Mouse (Mus musculus): ENCODE measurements around the gene Clcn7.
A peak's percentile ranks its signal among the peaks of the same experiment; 100 is the strongest.

Gene Clcn7

DNA sequence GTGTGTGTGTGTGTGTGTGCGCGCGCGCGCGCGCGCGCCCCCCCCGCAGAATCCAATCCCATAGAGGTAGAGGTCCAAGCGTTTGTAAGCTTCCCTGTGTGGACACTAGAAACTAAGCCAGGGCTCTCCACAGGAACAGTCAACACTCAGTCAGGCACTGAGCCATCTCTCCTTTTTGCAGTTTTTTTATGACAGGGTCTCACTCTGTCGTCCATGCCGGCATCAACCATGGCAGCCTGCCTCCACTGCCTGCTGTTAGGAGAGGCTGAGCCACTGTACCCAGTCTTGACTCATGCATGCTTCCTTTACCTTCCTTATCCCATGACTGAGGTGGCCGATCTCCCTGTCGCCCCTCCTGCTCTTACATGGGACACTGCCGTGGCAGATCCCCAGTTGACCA is 25.4 kb upstream of the Clcn7 start:
- Histone ChIP-seq H3K4me3 (replicated peaks; ENCODE audit: low read length) (no peak overlapping the region), H3K27me3 (ENCODE audit: insufficient read depth, low read length) (no peaks in the 10 kb centered on the region), H3K4me1 (replicated peaks; ENCODE audit: low read depth, low read length) (no peaks in the 10 kb centered on the region), H3K36me3 (ENCODE audit: insufficient read depth, low read length) (peaks cover 95% of the 10 kb centered on the region), H3K9me3 (ENCODE audit: low read length) (no peaks in the 10 kb centered on the region)
- TF ChIP-seq POU5F1 (IDR thresholded peaks at IDR 0.05; ENCODE audit: borderline replicate concordance, low read length) = no peak
- no peak for TF ChIP-seq NANOG (IDR thresholded peaks at IDR 0.05; ENCODE audit: borderline replicate concordance, low read length)
- no peak for TF ChIP-seq CTCF (conservative IDR thresholded peaks at IDR 0.05; ENCODE audit: low read length)

DNA sequence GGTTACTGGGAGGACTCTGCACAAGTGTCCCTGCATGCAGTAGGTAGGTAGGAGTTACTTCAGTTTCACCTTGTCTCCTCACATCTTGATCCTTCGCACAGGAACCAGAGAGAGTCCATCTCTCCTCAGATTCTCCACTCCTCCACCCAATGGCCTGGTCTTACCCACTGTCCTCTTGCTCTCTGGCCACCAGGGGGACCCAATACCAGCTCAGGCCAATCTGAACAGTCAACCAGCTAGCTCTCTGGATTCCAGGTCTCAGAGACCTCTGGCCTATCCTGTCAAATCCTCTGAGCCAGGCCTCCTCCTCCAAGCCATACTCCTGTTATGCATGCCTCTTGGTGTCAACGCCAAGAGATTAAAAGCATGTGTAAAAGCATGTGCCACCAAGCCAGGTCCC is 23.6 kb upstream of the Clcn7 start:
- H3K4me1 ChIP-seq (replicated peaks; ENCODE audit: low read depth, low read length) = peaks cover under 1% of the 10 kb centered on the region
- no peak overlapping the region for H3K4me3 ChIP-seq (replicated peaks; ENCODE audit: low read length)
- TF ChIP-seq NANOG (IDR thresholded peaks at IDR 0.05; ENCODE audit: borderline replicate concordance, low read length) (no peak), CTCF (conservative IDR thresholded peaks at IDR 0.05; ENCODE audit: low read length) (peak; percentile 29)
- no peaks in the 10 kb centered on the region for H3K9me3 ChIP-seq (ENCODE audit: low read length)
- no peaks in the 10 kb centered on the region for H3K27me3 ChIP-seq (ENCODE audit: insufficient read depth, low read length)
- H3K36me3 ChIP-seq (ENCODE audit: insufficient read depth, low read length) = peaks cover 95% of the 10 kb centered on the region

DNA sequence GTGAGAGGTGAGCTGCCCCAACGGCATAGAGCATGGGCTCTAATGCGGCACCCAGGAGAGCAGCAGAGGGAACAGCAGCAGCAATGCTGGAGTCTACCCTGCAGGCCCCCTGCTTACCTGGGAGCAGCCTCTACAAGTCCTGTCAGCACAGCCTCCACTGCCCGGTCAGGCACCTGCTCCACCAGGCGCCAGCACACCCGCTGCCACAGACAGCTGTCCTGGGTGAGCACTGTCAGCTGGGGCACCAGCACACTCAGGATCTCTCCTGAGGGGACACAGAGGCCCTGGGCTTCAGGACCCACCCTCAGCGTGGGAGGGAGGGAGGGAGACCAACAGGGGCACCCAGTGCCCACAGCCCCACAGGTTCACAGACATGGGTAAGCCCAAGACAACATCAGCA is 22.6 kb upstream of the Clcn7 start:
- Histone ChIP-seq H3K36me3 (ENCODE audit: insufficient read depth, low read length) (peaks cover 89% of the 10 kb centered on the region), H3K4me3 (replicated peaks; ENCODE audit: low read length) (no peak overlapping the region), H3K9me3 (ENCODE audit: low read length) (no peaks in the 10 kb centered on the region), H3K27me3 (ENCODE audit: insufficient read depth, low read length) (no peaks in the 10 kb centered on the region), H3K4me1 (replicated peaks; ENCODE audit: low read depth, low read length) (peaks cover 11% of the 10 kb centered on the region)
- TF ChIP-seq CTCF (conservative IDR thresholded peaks at IDR 0.05; ENCODE audit: low read length) = no peak
- TF ChIP-seq NANOG (IDR thresholded peaks at IDR 0.05; ENCODE audit: borderline replicate concordance, low read length) = no peak
- TF ChIP-seq POU5F1 (IDR thresholded peaks at IDR 0.05; ENCODE audit: borderline replicate concordance, low read length) = no peak

DNA sequence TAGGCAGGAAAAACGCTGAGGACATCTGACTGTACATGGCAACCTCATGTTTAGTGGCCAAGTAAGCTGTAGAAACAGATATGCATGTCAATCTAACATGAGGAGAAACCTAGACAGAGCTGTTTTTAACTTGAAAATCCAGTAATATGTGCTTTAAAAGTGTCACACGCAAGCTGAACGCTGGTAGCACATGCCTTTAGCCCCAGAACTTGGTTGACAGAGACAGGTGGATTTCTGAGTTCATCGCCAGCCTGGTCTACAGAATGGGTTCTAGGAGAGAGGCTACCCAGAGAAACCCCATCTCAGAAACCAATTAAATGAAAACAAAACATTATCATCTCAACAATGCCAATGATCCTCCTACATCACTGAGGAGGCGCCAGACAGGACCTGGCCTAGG is 22.0 kb upstream of the Clcn7 start:
- H3K9me3 ChIP-seq (ENCODE audit: low read length) = no peaks in the 10 kb centered on the region
- H3K27me3 ChIP-seq (ENCODE audit: insufficient read depth, low read length) = no peaks in the 10 kb centered on the region
- H3K4me1 ChIP-seq (replicated peaks; ENCODE audit: low read depth, low read length) = peaks cover 14% of the 10 kb centered on the region
- no peak for TF ChIP-seq POU5F1 (IDR thresholded peaks at IDR 0.05; ENCODE audit: borderline replicate concordance, low read length)
- no peak for TF ChIP-seq NANOG (IDR thresholded peaks at IDR 0.05; ENCODE audit: borderline replicate concordance, low read length)
- TF ChIP-seq CTCF (conservative IDR thresholded peaks at IDR 0.05; ENCODE audit: low read length) = no peak
- H3K36me3 ChIP-seq (ENCODE audit: insufficient read depth, low read length) = peaks cover 82% of the 10 kb centered on the region
- no peak overlapping the region for H3K4me3 ChIP-seq (replicated peaks; ENCODE audit: low read length)

DNA sequence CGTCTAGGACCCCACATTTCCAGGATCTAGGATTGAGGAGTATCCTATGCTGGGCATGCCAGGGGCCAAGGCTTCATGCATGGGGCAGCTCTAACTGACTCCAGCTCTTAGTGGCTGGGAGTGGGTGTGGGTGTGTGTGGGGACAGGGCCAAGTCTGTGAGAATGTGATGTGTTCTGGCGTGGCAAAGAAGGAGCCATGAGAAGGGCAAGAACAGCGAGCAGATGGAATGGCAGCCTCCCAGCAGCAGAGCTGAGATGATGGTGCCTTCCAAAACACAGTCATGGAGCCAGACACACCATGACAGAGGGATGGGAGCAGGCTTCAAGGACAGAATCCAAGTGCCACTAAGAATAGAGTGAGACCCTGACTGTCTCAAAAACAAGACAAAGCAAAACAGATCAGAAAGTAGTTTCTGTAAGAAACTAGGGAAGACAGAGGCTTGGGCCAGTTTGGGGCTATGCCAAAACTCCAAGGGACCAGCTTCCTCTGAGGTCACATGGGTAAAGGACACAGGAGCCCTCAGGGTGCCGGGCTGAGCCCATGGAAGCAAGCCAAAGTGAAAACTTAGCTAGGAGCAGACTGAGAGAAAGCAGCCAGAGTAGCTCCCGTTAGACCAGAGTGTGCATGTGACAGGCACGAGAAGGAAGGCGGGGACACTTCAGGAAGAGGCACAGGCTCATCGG is 21.3 kb upstream of the Clcn7 start:
- H3K4me1 ChIP-seq (replicated peaks; ENCODE audit: low read depth, low read length) = peaks cover 21% of the 10 kb centered on the region
- no peaks in the 10 kb centered on the region for H3K27me3 ChIP-seq (ENCODE audit: insufficient read depth, low read length)
- H3K9me3 ChIP-seq (ENCODE audit: low read length) = no peaks in the 10 kb centered on the region
- H3K36me3 ChIP-seq (ENCODE audit: insufficient read depth, low read length) = peaks cover 76% of the 10 kb centered on the region
- no peak overlapping the region for H3K4me3 ChIP-seq (replicated peaks; ENCODE audit: low read length)
- TF ChIP-seq CTCF (conservative IDR thresholded peaks at IDR 0.05; ENCODE audit: low read length) = no peak
- no peak for TF ChIP-seq POU5F1 (IDR thresholded peaks at IDR 0.05; ENCODE audit: borderline replicate concordance, low read length)
- TF ChIP-seq NANOG (IDR thresholded peaks at IDR 0.05; ENCODE audit: borderline replicate concordance, low read length) = no peak

DNA sequence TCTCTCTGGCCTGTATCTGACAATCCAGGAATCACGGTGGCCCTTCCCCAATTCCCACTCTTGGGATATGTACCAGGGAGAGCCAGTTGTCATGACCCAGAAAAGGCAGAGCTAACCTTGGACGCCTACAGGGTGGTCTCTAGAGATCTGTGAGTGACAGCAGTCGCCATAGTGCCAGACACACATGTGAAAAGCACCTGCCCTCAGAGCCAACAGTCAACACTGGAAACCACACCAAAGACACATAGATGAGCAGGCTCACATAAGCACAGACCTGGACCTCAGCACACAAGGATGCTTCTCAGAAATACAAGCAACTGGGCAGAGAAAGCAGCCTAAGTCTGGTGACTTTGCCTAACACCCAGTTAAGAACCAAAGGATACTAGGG is 20.8 kb upstream of the Clcn7 start:
- H3K9me3 ChIP-seq (ENCODE audit: low read length) = no peaks in the 10 kb centered on the region
- H3K27me3 ChIP-seq (ENCODE audit: insufficient read depth, low read length) = no peaks in the 10 kb centered on the region
- no peak for TF ChIP-seq NANOG (IDR thresholded peaks at IDR 0.05; ENCODE audit: borderline replicate concordance, low read length)
- TF ChIP-seq POU5F1 (IDR thresholded peaks at IDR 0.05; ENCODE audit: borderline replicate concordance, low read length) = no peak
- TF ChIP-seq CTCF (conservative IDR thresholded peaks at IDR 0.05; ENCODE audit: low read length) = no peak
- peaks cover 24% of the 10 kb centered on the region for H3K4me1 ChIP-seq (replicated peaks; ENCODE audit: low read depth, low read length)
- peaks cover 70% of the 10 kb centered on the region for H3K36me3 ChIP-seq (ENCODE audit: insufficient read depth, low read length)
- H3K4me3 ChIP-seq (replicated peaks; ENCODE audit: low read length) = no peak overlapping the region

DNA sequence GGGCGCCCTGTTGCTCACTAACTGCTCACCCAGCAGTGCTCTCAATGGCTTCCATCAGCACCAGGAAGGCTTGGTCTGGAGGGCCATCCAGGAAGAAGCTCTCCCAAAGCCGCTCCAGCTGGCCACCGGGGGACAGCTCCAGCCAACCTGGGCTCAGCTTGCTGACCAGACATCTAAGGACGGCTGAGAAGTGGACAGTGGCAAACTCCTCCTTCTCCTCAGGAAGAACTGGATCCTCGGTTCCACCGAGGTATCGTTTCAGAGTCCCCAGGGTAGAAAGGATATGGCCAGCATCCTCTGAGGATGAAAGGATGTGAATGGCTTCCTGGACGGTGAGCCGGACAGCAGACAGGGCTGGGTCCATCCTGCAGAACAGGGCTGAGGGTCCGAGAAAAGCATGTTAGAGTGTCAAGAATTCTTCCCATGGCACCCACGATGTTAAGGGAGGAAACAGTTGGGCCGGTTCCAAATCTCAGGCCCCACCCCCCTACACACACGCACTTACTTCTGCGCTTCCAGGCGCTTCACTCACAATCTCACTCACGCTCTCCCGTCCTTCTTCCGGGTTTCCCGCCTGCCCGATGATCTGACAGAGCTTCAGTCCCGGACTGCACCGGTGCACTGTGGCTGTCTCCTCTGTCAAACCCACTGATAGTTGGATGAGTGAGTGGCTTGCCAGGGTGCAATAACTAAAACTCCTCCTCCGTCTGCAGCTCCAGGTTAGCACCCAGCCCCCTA is 18.1 kb upstream of the Clcn7 start:
- peaks cover 48% of the 10 kb centered on the region for H3K36me3 ChIP-seq (ENCODE audit: insufficient read depth, low read length)
- H3K27me3 ChIP-seq (ENCODE audit: insufficient read depth, low read length) = no peaks in the 10 kb centered on the region
- no peaks in the 10 kb centered on the region for H3K9me3 ChIP-seq (ENCODE audit: low read length)
- H3K4me1 ChIP-seq (replicated peaks; ENCODE audit: low read depth, low read length) = peaks cover 24% of the 10 kb centered on the region
- peak overlapping the region; percentile 92 for H3K4me3 ChIP-seq (replicated peaks; ENCODE audit: low read length)
- TF ChIP-seq NANOG (IDR thresholded peaks at IDR 0.05; ENCODE audit: borderline replicate concordance, low read length) (no peak), POU5F1 (IDR thresholded peaks at IDR 0.05; ENCODE audit: borderline replicate concordance, low read length) (no peak), CTCF (conservative IDR thresholded peaks at IDR 0.05; ENCODE audit: low read length) (no peak)

DNA sequence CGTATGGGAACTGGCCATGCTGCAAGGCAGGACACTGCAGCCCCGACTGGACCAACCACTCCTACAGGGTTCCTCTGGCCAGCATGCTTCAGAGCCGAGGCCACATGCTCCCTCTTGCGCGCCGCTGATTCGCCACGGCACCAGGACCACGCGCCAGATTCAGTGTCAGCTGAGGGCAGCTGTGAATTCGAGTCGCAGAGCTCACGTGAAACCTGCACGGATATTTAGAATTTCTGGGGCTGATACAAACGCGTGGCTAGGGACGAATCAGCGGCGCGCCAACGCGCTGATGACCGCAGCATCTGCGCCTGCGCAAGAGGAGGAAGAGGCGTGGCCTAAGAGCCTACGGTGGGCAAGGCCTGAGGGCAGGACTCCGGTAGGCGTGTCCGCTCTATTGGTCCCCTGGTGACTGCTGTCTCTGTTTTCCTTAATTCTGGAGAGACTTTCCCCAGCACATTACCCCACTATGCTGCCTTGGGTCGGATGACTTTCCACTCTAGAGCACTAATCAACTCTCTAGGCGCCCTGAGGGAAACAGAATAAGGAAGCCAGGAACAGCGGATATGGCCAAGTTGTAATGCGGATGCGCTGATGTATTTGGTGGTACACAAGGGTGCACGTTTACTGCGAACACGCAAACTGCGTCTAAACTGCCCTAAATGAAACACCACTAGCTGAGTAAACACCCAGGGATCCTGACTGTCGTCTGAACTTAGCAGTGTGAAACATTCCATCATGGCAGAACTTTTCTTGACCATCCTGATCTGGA is 17.3 kb upstream of the Clcn7 start, which contains the start of gene Telo2:
Gene Telo2 (minus strand): TSS at position 304 of the 769 bp plus-strand sequence.
- H3K9me3 ChIP-seq (ENCODE audit: low read length) = no peaks in the 10 kb centered on the region
- TF ChIP-seq NANOG (IDR thresholded peaks at IDR 0.05; ENCODE audit: borderline replicate concordance, low read length) (no peak), POU5F1 (IDR thresholded peaks at IDR 0.05; ENCODE audit: borderline replicate concordance, low read length) (no peak), CTCF (conservative IDR thresholded peaks at IDR 0.05; ENCODE audit: low read length) (no peak)
- H3K36me3 ChIP-seq (ENCODE audit: insufficient read depth, low read length) = peaks cover 40% of the 10 kb centered on the region
- H3K4me1 ChIP-seq (replicated peaks; ENCODE audit: low read depth, low read length) = peaks cover 24% of the 10 kb centered on the region
- peak within 1 kb of the TSS; percentile 92 for H3K4me3 ChIP-seq (replicated peaks; ENCODE audit: low read length)
- H3K27me3 ChIP-seq (ENCODE audit: insufficient read depth, low read length) = peaks cover 6% of the 10 kb centered on the region
